Mouse (Mus musculus) induced T-regulatory cell, adult 2 months (primary cell): ENCODE measurements around the gene Hectd2.

ENCODE experiments used
- DNase-seq: peaks from one replicate; pipeline ENCODE4 v3.0.0-alpha.2; 2012; ENCODE audit warnings: low read depth

Hectd2 gene

GRCm38 (mm10) chr19:36564396-36564795 lies 10.0 kb downstream of the Hectd2 start:
- no peak for DNase-seq

- DNase-seq, result no peak
Observed at GRCm38 (mm10) chr19:36573986-36574385, 19.5 kb downstream of the Hectd2 start.

GRCm38 (mm10) chr19:36575159-36575558 lies 20.7 kb downstream of the Hectd2 start:
- no peak for DNase-seq

- no peak for DNase-seq
Observed at GRCm38 (mm10) chr19:36580874-36581273, 26.4 kb downstream of the Hectd2 start.

- DNase-seq, result no peak
Observed at GRCm38 (mm10) chr19:36582116-36582515, 27.7 kb downstream of the Hectd2 start.

- no peak for DNase-seq
Observed at GRCm38 (mm10) chr19:36585505-36585904, 31.1 kb downstream of the Hectd2 start.

GRCm38 (mm10) chr19:36594409-36594808 lies 40.0 kb downstream of the Hectd2 start:
- DNase-seq, result no peak

- DNase-seq, result no peak
Observed at GRCm38 (mm10) chr19:36601869-36602268, 47.4 kb downstream of the Hectd2 start.

GRCm38 (mm10) chr19:36602535-36603312 lies 48.3 kb downstream of the Hectd2 start:
- DNase-seq, result no peak

GRCm38 (mm10) chr19:36606270-36606669 lies 51.8 kb downstream of the Hectd2 start:
- no peak for DNase-seq

- DNase-seq, result peak; percentile 29
Observed at GRCm38 (mm10) chr19:36609229-36609628, 54.8 kb downstream of the Hectd2 start.

GRCm38 (mm10) chr19:36610309-36610708 lies 55.9 kb downstream of the Hectd2 start:
- no peak for DNase-seq

GRCm38 (mm10) chr19:36625906-36626305 lies 71.5 kb downstream of the Hectd2 start:
- DNase-seq, result no peak

- no peak for DNase-seq
Observed at GRCm38 (mm10) chr19:36626881-36627280, 72.4 kb downstream of the Hectd2 start.

- no peak for DNase-seq
Observed at GRCm38 (mm10) chr19:36629394-36629910, 75.0 kb downstream of the Hectd2 start.

GRCm38 (mm10) chr19:36630361-36630760 lies 75.9 kb downstream of the Hectd2 start:
- no peak for DNase-seq

GRCm38 (mm10) chr19:36634771-36635170 lies 80.3 kb downstream of the Hectd2 start:
- DNase-seq, result no peak

GRCm38 (mm10) chr19:36637223-36637622 lies 82.8 kb downstream of the Hectd2 start:
- DNase-seq, result no peak

GRCm38 (mm10) chr19:36637948-36638587 lies 83.6 kb downstream of the Hectd2 start:
- no peak for DNase-seq

- DNase-seq, result no peak
Observed at GRCm38 (mm10) chr19:36639072-36639471, 84.6 kb downstream of the Hectd2 start.

- no peak for DNase-seq
Observed at GRCm38 (mm10) chr19:36641128-36641527, 86.7 kb downstream of the Hectd2 start.

- no peak for DNase-seq
Observed at GRCm38 (mm10) chr19:36645308-36645889, 91.0 kb downstream of the Hectd2 start.
